Mouse (Mus musculus) G1E (cell line): ENCODE data around the gene Tgfbr3. TPM values are rescaled to one million over a fixed set of nuclear protein-coding genes. Genes with fewer than 3 reads are reported as not detected.
"Not testable (repeated sequence)": the region's sequence is repeated elsewhere in the genome, so short reads cannot be mapped to it uniquely, and the experiment has no call there.

Experiments used
- ATAC-seq: 2 replicates; pipeline ENCODE4 v1.8.0; 2016; ENCODE audit warnings: mild to moderate bottlenecking; ENCODE audit not compliant: insufficient number of reproducible peaks, poor library complexity, low FRiP score, severe bottlenecking; ENCODE audit errors: extremely low read depth
- DNase-seq: peaks from one replicate; pipeline ENCODE4 v3.0.0; 2012; ENCODE audit warnings: low spot score
- H3K27me3 ChIP-seq: 2 replicates; pipeline ENCODE4 v1.6.1; 2012; ENCODE audit warnings: mild to moderate bottlenecking, low read length, inconsistent platforms; ENCODE audit not compliant: insufficient read depth
- H3K36me3 ChIP-seq: replicated peaks from 2 replicates; pipeline ENCODE3; 2012; ENCODE audit warnings: mild to moderate bottlenecking, inconsistent platforms
- H3K4me1 ChIP-seq: 2 replicates; pipeline ENCODE4 v1.6.1; 2012; ENCODE audit warnings: low read depth, low read length, inconsistent platforms, mixed read lengths; ENCODE audit not compliant: insufficient read depth
- H3K4me3 ChIP-seq: 2 replicates; pipeline ENCODE4 v1.5.1; 2012; ENCODE audit warnings: low read depth, mild to moderate bottlenecking, inconsistent platforms, low read length, moderate library complexity, mixed read lengths
- H3K9me3 ChIP-seq: replicated peaks from 2 replicates; pipeline ENCODE4 v1.6.1; 2012; ENCODE audit warnings: inconsistent platforms
- CTCF ChIP-seq: IDR thresholded peaks from 2 replicates; pipeline ENCODE4 v1.5.1; 2012; ENCODE audit warnings: low read depth, low read length, inconsistent platforms, mixed read lengths
- GATA1 ChIP-seq: IDR thresholded peaks from 2 replicates; pipeline ENCODE4 v1.6.1; 2012; ENCODE audit warnings: borderline replicate concordance, low read length, inconsistent platforms, mixed read lengths
- GATA2 ChIP-seq: IDR thresholded peaks from 2 replicates; pipeline ENCODE4 v1.6.1; 2012; ENCODE audit warnings: low read depth, low read length, inconsistent platforms, borderline replicate concordance
- POLR2AphosphoS5 ChIP-seq: IDR thresholded peaks from 2 replicates; pipeline ENCODE4 v1.6.1; 2012; ENCODE audit warnings: low read depth, low read length, inconsistent platforms; ENCODE audit not compliant: insufficient replicate concordance
- TAL1 ChIP-seq: conservative IDR thresholded peaks from 2 replicates; pipeline ENCODE4 v1.6.1; 2012; ENCODE audit warnings: low read depth, low read length, inconsistent platforms, mixed read lengths
- polyA plus RNA-seq: library from polyadenylated mRNA; stranded (reverse); fragments of >175 nt; gene quantifications from 2 replicates; pipeline ENCODE4 v1.2.3, GENCODE M21; 2012
- total RNA-seq, 2 experiments: library from RNA; stranded (forward) in 1 of 2; stranded (reverse) in 1 of 2; fragments of 200-1000 nt in 1 of 2; fragments of >200 nt in 1 of 2; fragmentation: Nextera tagmentation in 1 of 2; gene quantifications; 2 replicates each; pipeline ENCODE4 v1.2.3; 2014 to 2017

Tgfbr3 gene
- total and polyA plus RNA-seq, 3 experiments: 0.05 TPM; not detected in 2

- DNase-seq (no peak), ATAC-seq (no peak)
- Histone ChIP-seq H3K4me3 (no peak overlapping the region), H3K4me1 (no peaks in the 10 kb centered on the region), H3K36me3 (no peaks in the 10 kb centered on the region), H3K9me3 (no peaks in the 10 kb centered on the region), H3K27me3 (peaks cover 2% of the 10 kb centered on the region; the same call in 1 of the 2 replicates)
- no peak for TF ChIP-seq TAL1
- TF ChIP-seq GATA1: no peak
- no peak for TF ChIP-seq POLR2AphosphoS5
Observed at GRCm38 (mm10) chr5:107233366-107234354, 55.8 kb downstream of the Tgfbr3 start.

DNA sequence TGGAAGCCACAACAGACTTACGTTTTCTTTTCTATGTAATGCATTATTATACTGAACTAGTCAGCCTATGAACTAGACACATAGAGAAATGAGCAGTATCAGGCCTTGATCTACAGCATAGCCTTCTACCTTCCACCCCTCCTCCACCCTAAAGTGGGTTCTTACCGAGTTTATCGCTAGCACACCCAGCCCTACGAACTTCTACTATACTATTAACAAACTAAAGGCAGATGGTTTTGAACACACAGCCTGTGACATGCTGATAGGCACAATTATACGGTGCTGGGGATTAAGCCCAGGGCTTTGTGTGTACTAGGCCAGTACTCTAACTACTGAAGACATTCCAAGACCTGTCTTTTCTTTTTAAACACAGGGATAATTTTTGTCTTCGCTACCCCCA lies 59.2 kb downstream of the Tgfbr3 start:
- TF ChIP-seq TAL1 (no peak), GATA2 (no peak), CTCF (no peak), GATA1 (no peak), POLR2AphosphoS5 (no peak)
- DNase-seq (no peak), ATAC-seq (no peak)

DNA sequence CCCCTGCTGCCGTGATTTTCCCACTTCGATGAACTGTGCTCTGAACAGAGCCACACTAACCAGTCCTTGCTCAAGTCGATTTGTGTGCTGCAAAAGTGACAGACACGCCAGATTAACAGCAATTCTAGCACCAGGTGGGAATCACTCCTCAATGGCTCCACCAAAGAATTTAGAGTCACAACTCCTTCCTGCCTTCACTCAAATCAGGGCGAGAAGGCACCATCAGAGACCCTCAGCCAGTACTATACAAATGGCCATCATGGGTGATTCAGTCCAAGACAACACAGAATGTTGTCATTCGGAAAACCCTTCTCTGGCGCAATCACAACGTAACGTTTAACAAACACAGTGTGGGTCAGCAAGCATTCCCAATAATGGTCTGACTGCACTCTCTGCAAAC lies 60.4 kb downstream of the Tgfbr3 start:
- Histone ChIP-seq H3K36me3 (no peaks in the 10 kb centered on the region), H3K27me3 (no peaks in the 10 kb centered on the region), H3K4me3 (no peak overlapping the region), H3K4me1 (no peaks in the 10 kb centered on the region), H3K9me3 (no peaks in the 10 kb centered on the region)
- ATAC-seq (no peak), DNase-seq (no peak)
- TF ChIP-seq GATA1 (no peak), CTCF (no peak), GATA2 (no peak), TAL1 (no peak), POLR2AphosphoS5 (no peak)

More for the DNA sequence above, 59.2 kb downstream of the Tgfbr3 start:
- no peaks in the 10 kb centered on the region for H3K27me3 ChIP-seq
- H3K4me3 ChIP-seq: no peak overlapping the region
- H3K4me1 ChIP-seq: no peaks in the 10 kb centered on the region
- H3K36me3 ChIP-seq: no peaks in the 10 kb centered on the region
- H3K9me3 ChIP-seq: no peaks in the 10 kb centered on the region

DNA sequence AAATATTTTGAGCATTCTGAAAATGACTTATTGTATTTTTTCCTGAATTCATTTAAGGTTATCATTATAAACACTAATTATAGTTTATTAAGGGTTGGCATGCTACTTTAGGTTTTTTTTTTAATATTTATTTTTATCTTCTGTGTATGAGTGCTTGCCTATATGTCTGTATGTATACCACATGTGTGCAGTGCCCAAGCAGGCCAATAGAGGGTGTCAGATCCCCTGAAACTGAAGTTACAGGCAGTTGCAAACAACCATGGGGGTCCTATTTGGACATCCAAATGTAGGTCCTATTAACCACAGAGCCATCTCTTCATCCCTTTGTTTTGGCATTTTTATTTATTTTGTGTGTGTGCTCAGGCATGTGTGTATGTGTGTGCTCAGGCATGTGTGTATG lies 61.8 kb downstream of the Tgfbr3 start:
- H3K4me3 ChIP-seq: no peak overlapping the region
- TF ChIP-seq CTCF (no peak), GATA1 (no peak), GATA2 (no peak), TAL1 (no peak), POLR2AphosphoS5 (no peak)
- H3K27me3 ChIP-seq: no peaks in the 10 kb centered on the region
- H3K36me3 ChIP-seq: no peaks in the 10 kb centered on the region
- ATAC-seq (no peak), DNase-seq (no peak)
- no peaks in the 10 kb centered on the region for H3K9me3 ChIP-seq
- H3K4me1 ChIP-seq: no peaks in the 10 kb centered on the region

- no peak for ATAC-seq
- no peak for DNase-seq
- H3K4me1 ChIP-seq: no peaks in the 10 kb centered on the region
Observed at GRCm38 (mm10) chr5:107224820-107225417, 64.5 kb downstream of the Tgfbr3 start.

DNA sequence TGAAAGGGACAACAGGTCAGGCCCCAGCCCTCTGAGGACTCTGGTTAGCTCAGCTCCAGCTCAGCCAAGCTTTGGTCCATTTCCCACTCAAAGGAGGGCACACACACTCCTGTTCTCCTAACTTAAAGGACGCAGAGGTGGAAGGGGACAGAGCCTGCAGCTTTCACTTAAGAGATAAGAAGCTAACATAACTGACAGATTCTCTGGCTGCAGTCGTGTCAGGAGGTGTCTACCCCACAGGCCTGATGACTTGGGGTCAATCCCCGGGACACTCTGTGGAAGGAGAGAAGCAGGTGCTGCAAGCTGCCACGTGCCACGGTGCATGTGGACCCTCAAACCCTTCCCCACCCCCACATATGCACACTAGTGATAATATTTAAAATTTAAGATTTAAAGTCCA lies 65.3 kb downstream of the Tgfbr3 start:
- no peaks in the 10 kb centered on the region for H3K9me3 ChIP-seq
- H3K4me1 ChIP-seq: no peaks in the 10 kb centered on the region
- no peak overlapping the region for H3K4me3 ChIP-seq
- no peak for DNase-seq
- no peak for TF ChIP-seq CTCF
- no peak for TF ChIP-seq GATA2
- no peaks in the 10 kb centered on the region for H3K27me3 ChIP-seq
- no peaks in the 10 kb centered on the region for H3K36me3 ChIP-seq
- no peak for ATAC-seq

More at GRCm38 (mm10) chr5:107224820-107225417, 64.5 kb downstream of the Tgfbr3 start:
- Histone ChIP-seq H3K4me3 (no peak overlapping the region), H3K27me3 (no peaks in the 10 kb centered on the region), H3K9me3 (no peaks in the 10 kb centered on the region), H3K36me3 (no peaks in the 10 kb centered on the region)
- TF ChIP-seq GATA2: no peak
- TF ChIP-seq POLR2AphosphoS5: no peak
- TF ChIP-seq CTCF: no peak
- no peak for TF ChIP-seq TAL1
- TF ChIP-seq GATA1: no peak

- not testable (repeated sequence) for DNase-seq, H3K27me3 ChIP-seq, H3K4me1 ChIP-seq, ATAC-seq, H3K9me3 ChIP-seq, H3K4me3 ChIP-seq, H3K36me3 ChIP-seq
Observed at GRCm38 (mm10) chr5:107223483-107223882, 65.9 kb downstream of the Tgfbr3 start.
